In the genomic region with DNA sequence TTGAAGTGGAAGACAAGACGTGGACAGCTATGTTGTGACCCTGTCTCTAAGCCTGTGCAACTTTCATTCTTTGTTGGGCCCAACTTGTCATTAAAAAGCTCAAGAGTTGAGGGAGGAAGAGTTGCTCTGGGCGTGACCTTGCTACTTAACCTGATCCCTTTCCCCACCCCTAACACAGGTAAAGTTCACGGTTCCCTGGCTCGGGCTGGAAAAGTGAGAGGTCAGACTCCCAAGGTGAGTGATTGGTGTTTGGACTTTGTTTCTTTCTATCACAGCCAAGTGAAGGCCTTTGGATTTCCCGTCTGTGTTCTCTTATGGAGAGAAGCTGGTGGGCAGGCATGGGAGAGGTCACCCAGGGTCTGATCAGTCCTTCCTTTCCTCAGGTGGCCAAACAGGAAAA, we compare ENCODE assay signal across 7 mouse cellular contexts. TPM values are rescaled to one million over a fixed set of nuclear protein-coding genes. Genes with fewer than 3 reads are reported as not detected.
A peak's percentile ranks its signal among the peaks of the same experiment; 100 is the strongest.
DNase-seq lines count a peak whose midpoint lies in the region; ATAC-seq lines count a peak whose summit lies in the region.

No protein-coding gene starts in this region.

- no peaks in the 10 kb centered on the region for H3K9me3 ChIP-seq in lung, embryonic 16.5 days (ENCODE audit: control insufficient read depth, low read length)
- no peaks in the 10 kb centered on the region for H3K9me3 ChIP-seq in forebrain, embryonic 13.5 days (replicated peaks)
- no peaks in the 10 kb centered on the region for H3K9me3 ChIP-seq in limb, embryonic 12.5 days
- H3K9me3 ChIP-seq in stomach, embryonic 15.5 days: no peaks in the 10 kb centered on the region

- no peak overlapping the region for H3K27ac ChIP-seq in lung, embryonic 16.5 days (ENCODE audit: low read length)
- H3K27ac ChIP-seq in forebrain, embryonic 13.5 days: no peak overlapping the region
- H3K27ac ChIP-seq in limb, embryonic 12.5 days: no peak overlapping the region
- no peak overlapping the region for H3K27ac ChIP-seq in stomach, embryonic 15.5 days

- H3K4me1 ChIP-seq in lung, embryonic 16.5 days (replicated peaks; ENCODE audit: control insufficient read depth, insufficient read depth, low read length): peaks cover 24% of the 10 kb centered on the region
- H3K4me1 ChIP-seq in forebrain, embryonic 13.5 days: peaks cover 47% of the 10 kb centered on the region
- peaks cover 28% of the 10 kb centered on the region for H3K4me1 ChIP-seq in limb, embryonic 12.5 days (replicated peaks)
- peaks cover 32% of the 10 kb centered on the region for H3K4me1 ChIP-seq in stomach, embryonic 15.5 days

- 76% methylated on average over 5 of the region's 5 CpGs for WGBS in lung, embryonic 16.5 days
- 91% methylated on average over 5 of the region's 5 CpGs for WGBS in forebrain, embryonic 13.5 days
- 83% methylated on average over 5 of the region's 5 CpGs for WGBS in limb, embryonic 12.5 days
- 75% methylated on average over 5 of the region's 5 CpGs for WGBS in stomach, embryonic 15.5 days

- H3K27me3 ChIP-seq in lung, embryonic 16.5 days (ENCODE audit: control insufficient read depth, insufficient read depth, low read depth, low read length): no peaks in the 10 kb centered on the region
- no peaks in the 10 kb centered on the region for H3K27me3 ChIP-seq in forebrain, embryonic 13.5 days
- H3K27me3 ChIP-seq in limb, embryonic 12.5 days: no peaks in the 10 kb centered on the region
- H3K27me3 ChIP-seq in stomach, embryonic 15.5 days (replicated peaks): no peaks in the 10 kb centered on the region

- peak overlapping the region; percentile 86 for H3K4me3 ChIP-seq in lung, embryonic 16.5 days (ENCODE audit: low read length)
- peak overlapping the region; percentile 87 for H3K4me3 ChIP-seq in forebrain, embryonic 13.5 days
- H3K4me3 ChIP-seq in limb, embryonic 12.5 days (replicated peaks): peak overlapping the region; percentile 86
- peak overlapping the region; percentile 86 for H3K4me3 ChIP-seq in stomach, embryonic 15.5 days (replicated peaks)

- no peak overlapping the region for H3K9ac ChIP-seq in lung, embryonic 16.5 days (ENCODE audit: low read length)
- H3K9ac ChIP-seq in forebrain, embryonic 13.5 days: peak overlapping the region; percentile 95
- H3K9ac ChIP-seq in limb, embryonic 12.5 days (replicated peaks): peak overlapping the region; percentile 92; the same call in 1 of the 2 replicates
- no peak overlapping the region for H3K9ac ChIP-seq in stomach, embryonic 15.5 days

- ATAC-seq in lung, embryonic 16.5 days (ENCODE audit: low read depth): no peak
- ATAC-seq in forebrain, embryonic 13.5 days: no peak
- ATAC-seq in limb, embryonic 12.5 days (ENCODE audit: insufficient number of reproducible peaks, insufficient read depth, low FRiP score, low TSS enrichment, low read depth): no peak
- ATAC-seq in stomach, embryonic 15.5 days (ENCODE audit: insufficient read depth, low FRiP score, low read depth): no peak

- peak overlapping the region; percentile 78 for H3K4me2 ChIP-seq in lung, embryonic 16.5 days (ENCODE audit: low read depth, low read length)
- peak overlapping the region; percentile 86 for H3K4me2 ChIP-seq in forebrain, embryonic 13.5 days
- H3K4me2 ChIP-seq in limb, embryonic 12.5 days: peak overlapping the region; percentile 86
- peak overlapping the region; percentile 69 for H3K4me2 ChIP-seq in stomach, embryonic 15.5 days

- peaks cover 19% of the 10 kb centered on the region for H3K36me3 ChIP-seq in lung, embryonic 16.5 days (ENCODE audit: control insufficient read depth, insufficient read depth, low read length)
- peaks cover 37% of the 10 kb centered on the region for H3K36me3 ChIP-seq in forebrain, embryonic 13.5 days (ENCODE audit: poor library complexity, severe bottlenecking)
- peaks cover 39% of the 10 kb centered on the region for H3K36me3 ChIP-seq in limb, embryonic 12.5 days
- peaks cover 20% of the 10 kb centered on the region for H3K36me3 ChIP-seq in stomach, embryonic 15.5 days

- DNase-seq in lung, postnatal 36 days: no peak
- DNase-seq in c-Kit-positive CD71-positive TER-119-positive erythroid progenitor cells, embryonic 14.5 days (ENCODE audit: low spot score): no peak
- DNase-seq in layer of hippocampus, adult 18-20 months (ENCODE audit: low spot score in 2 of 2): no peak

RNA-seq across cellular contexts. Expression of gene Fau, which starts 1.3 kb away (rescaled TPM):
- polyA plus RNA-seq in lung, embryonic 16.5 days (2015; fragmentation: Nextera tagmentation; extraction: Ambion mirVana): 757 and 774 TPM in 2 replicates
- polyA plus RNA-seq in forebrain, embryonic 13.5 days (2015; fragmentation: Nextera tagmentation; extraction: Ambion mirVana): 677 and 758 TPM in 2 replicates
- 775 and 779 TPM in 2 replicates for polyA plus RNA-seq in limb, embryonic 12.5 days (2016; fragmentation: Nextera tagmentation; extraction: Ambion mirVana)
- polyA plus RNA-seq in stomach, embryonic 15.5 days (2015; fragmentation: Nextera tagmentation; extraction: Ambion mirVana): 625 and 772 TPM in 2 replicates
- total RNA-seq in layer of hippocampus, adult 18-20 months (2021): 100 to 1,000 TPM; 769 to 789 TPM

RNA-seq across cellular contexts. Expression of gene Mrpl49, which starts 1.4 kb away (rescaled TPM):
- polyA plus RNA-seq in lung, embryonic 16.5 days (2015; fragmentation: Nextera tagmentation; extraction: Ambion mirVana): 72.9 and 74.6 TPM in 2 replicates
- 75.6 and 80.7 TPM in 2 replicates for polyA plus RNA-seq in forebrain, embryonic 13.5 days (2015; fragmentation: Nextera tagmentation; extraction: Ambion mirVana)
- 76.7 and 79.1 TPM in 2 replicates for polyA plus RNA-seq in limb, embryonic 12.5 days (2016; fragmentation: Nextera tagmentation; extraction: Ambion mirVana)
- polyA plus RNA-seq in stomach, embryonic 15.5 days (2015; fragmentation: Nextera tagmentation; extraction: Ambion mirVana): 68.0 and 70.4 TPM in 2 replicates
- 10 to 100 TPM; 48.0 to 52.0 TPM for total RNA-seq in layer of hippocampus, adult 18-20 months (2021)

RNA-seq across cellular contexts. Expression of gene Znhit2, which starts 2.0 kb away (rescaled TPM):
- polyA plus RNA-seq in lung, embryonic 16.5 days (2015; fragmentation: Nextera tagmentation; extraction: Ambion mirVana): 26.2 and 28.6 TPM in 2 replicates
- 31.1 and 33.7 TPM in 2 replicates for polyA plus RNA-seq in forebrain, embryonic 13.5 days (2015; fragmentation: Nextera tagmentation; extraction: Ambion mirVana)
- 33.1 and 39.0 TPM in 2 replicates for polyA plus RNA-seq in limb, embryonic 12.5 days (2016; fragmentation: Nextera tagmentation; extraction: Ambion mirVana)
- 34.6 and 36.6 TPM in 2 replicates for polyA plus RNA-seq in stomach, embryonic 15.5 days (2015; fragmentation: Nextera tagmentation; extraction: Ambion mirVana)
- 10 to 100 TPM; 34.6 to 36.2 TPM for total RNA-seq in layer of hippocampus, adult 18-20 months (2021)

RNA-seq across cellular contexts. Expression of gene Tm7sf2, which starts 9.2 kb away (rescaled TPM):
- 12.1 and 19.6 TPM in 2 replicates for polyA plus RNA-seq in lung, embryonic 16.5 days (2015; fragmentation: Nextera tagmentation; extraction: Ambion mirVana)
- 28.3 and 30.3 TPM in 2 replicates for polyA plus RNA-seq in forebrain, embryonic 13.5 days (2015; fragmentation: Nextera tagmentation; extraction: Ambion mirVana)
- 24.4 and 26.3 TPM in 2 replicates for polyA plus RNA-seq in limb, embryonic 12.5 days (2016; fragmentation: Nextera tagmentation; extraction: Ambion mirVana)
- polyA plus RNA-seq in stomach, embryonic 15.5 days (2015; fragmentation: Nextera tagmentation; extraction: Ambion mirVana): 27.7 and 30.0 TPM in 2 replicates
- 10 to 100 TPM; 22.4 to 24.4 TPM for total RNA-seq in layer of hippocampus, adult 18-20 months (2021)

RNA-seq across cellular contexts. Expression of gene Syvn1, which starts 12.6 kb away (rescaled TPM):
- 27.7 and 31.7 TPM in 2 replicates for polyA plus RNA-seq in lung, embryonic 16.5 days (2015; fragmentation: Nextera tagmentation; extraction: Ambion mirVana)
- polyA plus RNA-seq in forebrain, embryonic 13.5 days (2015; fragmentation: Nextera tagmentation; extraction: Ambion mirVana): 23.8 and 26.0 TPM in 2 replicates
- polyA plus RNA-seq in limb, embryonic 12.5 days (2016; fragmentation: Nextera tagmentation; extraction: Ambion mirVana): 25.1 and 28.0 TPM in 2 replicates
- 26.7 and 31.7 TPM in 2 replicates for polyA plus RNA-seq in stomach, embryonic 15.5 days (2015; fragmentation: Nextera tagmentation; extraction: Ambion mirVana)
- 10 to 100 TPM; 43.4 to 44.5 TPM for total RNA-seq in layer of hippocampus, adult 18-20 months (2021)

Comparison
In these comparisons a context has a peak if more than half of its experiments do, and no peak if none do; other contexts are left out.
1. H3K9ac ChIP-seq: peak in forebrain, embryonic 13.5 days (single experiment) and limb, embryonic 12.5 days (single experiment); none in lung, embryonic 16.5 days (single experiment) and stomach, embryonic 15.5 days (single experiment).
2. Peak in every context shown above with its lines, with median percentiles within 50 percentile points of each other: H3K4me2 ChIP-seq and H3K4me3 ChIP-seq.